Mouse (Mus musculus) heart, embryonic 10.5 days (tissue): ENCODE results near the gene Gm29776. TPM values are rescaled to one million over a fixed set of nuclear protein-coding genes. Genes with fewer than 3 reads are reported as not detected.

ENCODE experiments used
- microRNA-seq: library from miRNA; unstranded; fragments of <30 nt; microRNA quantifications from one replicate; pipeline ENCODE4, GENCODE M21; 2017
- polyA plus RNA-seq: library from polyadenylated mRNA; unstranded; fragments of >200 nt; fragmentation: Nextera tagmentation; extraction: Ambion mirVana; gene quantifications from 2 replicates; pipeline ENCODE4 v1.2.1, GENCODE M21; 2016

The Gm29776 gene
- polyA plus RNA-seq, 1 experiment from 2014 or later, result 0.10 TPM

Small RNA genes within 50 kb of the gene (microRNA-seq; reads per million reads assigned to microRNA genes)
- gene Mir6948, result not detected

Other genes with a start within 250 kb of the Gm29776 start
- 44.8 and 51.0 TPM in 2 replicates for gene Lrp10, start 234.7 kb downstream of the Gm29776 start, polyA plus RNA-seq
- gene Rem2, start 222.7 kb downstream of the Gm29776 start, polyA plus RNA-seq, result 2.4 and 3.8 TPM in 2 replicates
- gene Prmt5, start 181.3 kb downstream of the Gm29776 start, polyA plus RNA-seq, result 86.2 and 103 TPM in 2 replicates
- gene Haus4, start 144.2 kb downstream of the Gm29776 start, polyA plus RNA-seq, result 50.2 and 52.9 TPM in 2 replicates
- gene Ajuba, start 121.3 kb downstream of the Gm29776 start, polyA plus RNA-seq, result 43.0 and 62.5 TPM in 2 replicates
- 7.7 and 8.3 TPM in 2 replicates for gene 4931414P19Rik, start 92.8 kb downstream of the Gm29776 start, polyA plus RNA-seq
- 392 and 455 TPM in 2 replicates for gene Psmb5, start 80.8 kb downstream of the Gm29776 start, polyA plus RNA-seq
- not detected in 2 replicates for gene Psmb11, start 77.4 kb downstream of the Gm29776 start, polyA plus RNA-seq
- not detected in 2 replicates for gene Gm17606, start 57.9 kb downstream of the Gm29776 start, polyA plus RNA-seq
- gene Cdh24, start 57.5 kb downstream of the Gm29776 start, polyA plus RNA-seq, result 2.5 and 4.4 TPM in 2 replicates
- gene 1700123O20Rik, start 12.6 kb downstream of the Gm29776 start, polyA plus RNA-seq, result 64.6 and 79.7 TPM in 2 replicates
- gene Acin1, start 11.9 kb downstream of the Gm29776 start, polyA plus RNA-seq, result 80.3 and 110 TPM in 2 replicates
- not detected in 2 replicates for gene Cebpe, start 13.3 kb upstream of the Gm29776 start, polyA plus RNA-seq
- 2.4 and 2.7 TPM in 2 replicates for gene Slc7a8, start 83.1 kb upstream of the Gm29776 start, polyA plus RNA-seq
- gene Rnf212b, start 115.3 kb upstream of the Gm29776 start, polyA plus RNA-seq, result not detected in 2 replicates
- gene Homez, start 172.1 kb upstream of the Gm29776 start, polyA plus RNA-seq, result 10.3 and 11.0 TPM in 2 replicates
- gene Ppp1r3e, start 178.7 kb upstream of the Gm29776 start, polyA plus RNA-seq, result 0.98 and 1.00 TPM in 2 replicates
- 2.8 and 3.0 TPM in 2 replicates for gene Bcl2l2, start 184.5 kb upstream of the Gm29776 start, polyA plus RNA-seq
- gene Gm20521, start 184.6 kb upstream of the Gm29776 start, polyA plus RNA-seq, result not detected in 2 replicates
- gene Pabpn1, start 193.7 kb upstream of the Gm29776 start, polyA plus RNA-seq, result 89.8 and 162 TPM in 2 replicates
- 42.1 and 52.4 TPM in 2 replicates for gene Slc22a17, start 214.3 kb upstream of the Gm29776 start, polyA plus RNA-seq
- gene Efs, start 227.3 kb upstream of the Gm29776 start, polyA plus RNA-seq, result 16.7 and 23.5 TPM in 2 replicates
- gene Il25, start 233.9 kb upstream of the Gm29776 start, polyA plus RNA-seq, result not detected in 2 replicates
- 0.97 and 1.5 TPM in 2 replicates for gene Cmtm5, start 237.4 kb upstream of the Gm29776 start, polyA plus RNA-seq